Mouse (Mus musculus) bone marrow macrophage, adult 2 months (primary cell): ENCODE measurements around the gene Mfap3l. TPM values are rescaled to one million over a fixed set of nuclear protein-coding genes. Genes with fewer than 3 reads are reported as not detected.

Experiments
- H3K27ac ChIP-seq: 2 replicates; pipeline ENCODE4 v1.5.1; 2012; ENCODE audit warnings: low read depth, low read length; ENCODE audit not compliant: insufficient read depth
- H3K4me1 ChIP-seq: 2 replicates; pipeline ENCODE4 v1.6.1; 2012; ENCODE audit warnings: low read length; ENCODE audit not compliant: control insufficient read depth, insufficient read depth
- H3K4me3 ChIP-seq: 2 replicates; pipeline ENCODE4 v1.5.1; 2012; ENCODE audit warnings: mild to moderate bottlenecking, low read length, moderate library complexity; ENCODE audit not compliant: insufficient read depth
- CTCF ChIP-seq: IDR thresholded peaks from 2 replicates; pipeline ENCODE4 v1.5.1; 2012; ENCODE audit warnings: low read depth, mild to moderate bottlenecking, low read length, moderate library complexity
- POLR2A ChIP-seq: IDR thresholded peaks from 2 replicates; pipeline ENCODE4 v1.6.1; 2012; ENCODE audit warnings: mild to moderate bottlenecking, low read depth, low read length, borderline replicate concordance
- polyA plus RNA-seq: library from polyadenylated mRNA; stranded (reverse); fragments of >200 nt; gene quantifications from 2 replicates; pipeline ENCODE4 v1.2.4, GENCODE M21; 2012; ENCODE audit not compliant: missing spikeins, insufficient read depth, insufficient read length

The Mfap3l gene
- polyA plus RNA-seq, 1 experiment = 6.2 TPM

- Histone ChIP-seq H3K4me1 (no peaks in the 10 kb centered on the region), H3K4me3 (no peak overlapping the region), H3K27ac (no peak overlapping the region)
- TF ChIP-seq POLR2A (no peak), CTCF (no peak)
Observed at GRCm38 (mm10) chr8:60678590-60678989, 46.0 kb downstream of the Mfap3l start.

GRCm38 (mm10) chr8:60681811-60682210, 49.2 kb downstream of the Mfap3l start:
- TF ChIP-seq CTCF (no peak), POLR2A (no peak)
- no peaks in the 10 kb centered on the region for H3K4me1 ChIP-seq
- no peak overlapping the region for H3K27ac ChIP-seq
- no peak overlapping the region for H3K4me3 ChIP-seq

GRCm38 (mm10) chr8:60682340-60682739, 49.7 kb downstream of the Mfap3l start:
- Histone ChIP-seq H3K4me1 (no peaks in the 10 kb centered on the region), H3K27ac (no peak overlapping the region), H3K4me3 (no peak overlapping the region)
- TF ChIP-seq CTCF (no peak), POLR2A (no peak)

- Histone ChIP-seq H3K4me1 (no peaks in the 10 kb centered on the region), H3K27ac (no peak overlapping the region), H3K4me3 (no peak overlapping the region)
- TF ChIP-seq POLR2A (no peak), CTCF (no peak)
Observed at GRCm38 (mm10) chr8:60711516-60712086, 79.0 kb downstream of the Mfap3l start.

GRCm38 (mm10) chr8:60714724-60715123, 82.1 kb downstream of the Mfap3l start:
- Histone ChIP-seq H3K4me3 (no peak overlapping the region), H3K4me1 (no peaks in the 10 kb centered on the region), H3K27ac (no peak overlapping the region)
- TF ChIP-seq CTCF = no peak
- no peak for TF ChIP-seq POLR2A

GRCm38 (mm10) chr8:60718692-60719091, 86.1 kb downstream of the Mfap3l start:
- TF ChIP-seq CTCF (no peak), POLR2A (no peak)
- Histone ChIP-seq H3K27ac (no peak overlapping the region), H3K4me3 (no peak overlapping the region), H3K4me1 (no peaks in the 10 kb centered on the region)

Other genes starting within 250 kb of the Mfap3l start
- not detected in 2 replicates for gene Gm10283, start 129.6 kb upstream of the Mfap3l start, polyA plus RNA-seq
- gene Aadat, start 126.9 kb upstream of the Mfap3l start, polyA plus RNA-seq = not detected in 2 replicates